Mouse (Mus musculus): Measurements from ENCODE around the gene Wnt1.
"Not testable (repeated sequence)": the region's sequence is repeated elsewhere in the genome, so short reads cannot be mapped to it uniquely, and the experiment has no call there.

Gene Wnt1

GRCm38 (mm10) chr15:98789661-98790535 is at the start of gene Wnt1:
TSS of gene Wnt1 (plus strand) at chr15:98789857.
- DNase-seq (ENCODE audit: low spot score) = no peak

- DNase-seq (ENCODE audit: low spot score) = no peak
These were observed 49.4 kb upstream of the Wnt1 start for GRCm38 (mm10) chr15:98740219-98740618.

- DNase-seq (ENCODE audit: low spot score) = no peak
These were observed 46.8 kb upstream of the Wnt1 start for GRCm38 (mm10) chr15:98742766-98743428.

DNA sequence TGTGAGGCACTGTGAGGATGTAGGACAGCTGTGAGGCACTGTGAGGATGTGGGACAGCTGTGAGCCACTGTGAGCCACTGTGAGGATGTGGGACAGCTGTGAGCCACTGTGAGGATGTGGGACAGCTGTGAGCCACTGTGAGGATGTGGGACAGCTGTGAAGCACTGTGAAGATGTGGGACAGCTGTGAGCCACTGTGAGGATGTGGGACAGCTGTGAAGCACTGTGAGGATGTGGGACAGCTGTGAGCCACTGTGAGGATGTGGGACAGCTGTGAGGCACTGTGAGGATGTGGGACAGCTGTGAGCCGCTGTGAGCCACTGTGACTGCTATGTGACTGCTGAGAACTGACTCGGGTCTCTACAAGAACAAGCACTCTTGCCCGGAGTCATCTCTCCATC is 45.8 kb upstream of the Wnt1 start:
- not testable (repeated sequence) for DNase-seq (ENCODE audit: low spot score)

GRCm38 (mm10) chr15:98746344-98746965 is 43.2 kb upstream of the Wnt1 start:
- DNase-seq (ENCODE audit: low spot score) = no peak

GRCm38 (mm10) chr15:98747296-98747695 is 42.4 kb upstream of the Wnt1 start:
- no peak for DNase-seq (ENCODE audit: low spot score)

- DNase-seq (ENCODE audit: low spot score) = no peak
These were observed 40.6 kb upstream of the Wnt1 start for GRCm38 (mm10) chr15:98749093-98749492.

GRCm38 (mm10) chr15:98753021-98753423 is 36.6 kb upstream of the Wnt1 start:
- no peak for DNase-seq (ENCODE audit: low spot score)

GRCm38 (mm10) chr15:98754125-98754524 is 35.5 kb upstream of the Wnt1 start:
- DNase-seq (ENCODE audit: low spot score) = no peak

GRCm38 (mm10) chr15:98762201-98762621 is 27.4 kb upstream of the Wnt1 start:
- DNase-seq (ENCODE audit: low spot score) = peak; percentile 84

- DNase-seq (ENCODE audit: low spot score) = peak; percentile 91
These were observed 26.8 kb upstream of the Wnt1 start, which contains the start of gene Arf3 for GRCm38 (mm10) chr15:98762670-98763529. TSS of gene Arf3 (minus strand) at chr15:98763214.

- peak; percentile 48 for DNase-seq (ENCODE audit: low spot score)
These were observed 23.7 kb upstream of the Wnt1 start for GRCm38 (mm10) chr15:98765929-98766328.

- no peak for DNase-seq (ENCODE audit: low spot score)
These were observed 21.4 kb upstream of the Wnt1 start for GRCm38 (mm10) chr15:98768259-98768658.

DNA sequence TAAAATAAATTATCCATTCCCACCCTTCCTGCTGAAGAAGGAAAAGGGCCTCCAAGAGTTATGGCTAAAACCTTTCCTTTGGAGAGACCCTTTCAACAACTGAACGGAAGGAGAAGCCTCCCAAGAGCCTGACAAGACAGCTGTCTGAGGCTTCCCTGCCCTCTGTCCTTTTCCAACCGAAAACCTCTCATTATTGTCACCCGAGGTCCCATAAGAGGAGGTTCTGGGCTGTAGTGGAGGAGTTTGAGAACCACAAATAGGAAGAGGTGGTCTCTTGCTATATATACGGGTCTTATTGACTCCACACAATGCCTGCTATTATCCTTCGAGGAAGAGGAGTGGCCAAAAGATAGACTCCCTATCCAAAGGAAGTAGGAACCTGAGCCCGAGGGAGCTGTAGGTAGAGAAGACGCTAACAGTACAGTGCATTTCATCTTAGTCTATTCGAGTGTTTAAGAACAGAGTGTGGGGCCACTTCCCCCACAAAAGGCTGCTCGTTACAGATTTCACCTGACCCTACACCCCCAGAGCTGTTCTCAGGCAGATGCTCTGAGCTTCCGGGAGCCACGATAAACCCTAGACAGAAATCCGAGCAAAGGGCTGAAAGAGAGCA is 17.7 kb upstream of the Wnt1 start:
- no peak for DNase-seq (ENCODE audit: low spot score)

GRCm38 (mm10) chr15:98772511-98773211 is 17.0 kb upstream of the Wnt1 start:
- no peak for DNase-seq (ENCODE audit: low spot score)

GRCm38 (mm10) chr15:98774096-98774495 is 15.6 kb upstream of the Wnt1 start:
- DNase-seq (ENCODE audit: low spot score) = no peak

DNA sequence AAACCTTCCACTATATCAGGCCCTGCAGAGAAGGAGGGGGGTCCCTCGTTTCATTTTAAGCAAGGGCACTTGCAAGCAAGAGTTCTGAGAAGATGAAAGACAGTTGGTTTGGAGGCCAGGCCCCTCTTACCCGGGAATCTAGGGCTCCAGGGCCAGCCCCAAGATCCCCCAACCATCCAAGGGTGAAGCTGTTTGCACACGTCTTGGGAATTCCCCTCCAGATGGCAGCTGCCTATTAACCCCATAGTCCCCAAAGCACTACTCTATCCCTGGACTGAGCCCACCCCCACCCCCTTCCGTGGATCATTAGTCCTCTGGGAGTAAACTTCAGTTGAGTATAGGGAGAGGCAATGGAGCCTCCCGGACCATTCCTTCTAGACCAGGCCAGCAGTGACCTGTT is 14.1 kb upstream of the Wnt1 start:
- DNase-seq (ENCODE audit: low spot score) = no peak

DNA sequence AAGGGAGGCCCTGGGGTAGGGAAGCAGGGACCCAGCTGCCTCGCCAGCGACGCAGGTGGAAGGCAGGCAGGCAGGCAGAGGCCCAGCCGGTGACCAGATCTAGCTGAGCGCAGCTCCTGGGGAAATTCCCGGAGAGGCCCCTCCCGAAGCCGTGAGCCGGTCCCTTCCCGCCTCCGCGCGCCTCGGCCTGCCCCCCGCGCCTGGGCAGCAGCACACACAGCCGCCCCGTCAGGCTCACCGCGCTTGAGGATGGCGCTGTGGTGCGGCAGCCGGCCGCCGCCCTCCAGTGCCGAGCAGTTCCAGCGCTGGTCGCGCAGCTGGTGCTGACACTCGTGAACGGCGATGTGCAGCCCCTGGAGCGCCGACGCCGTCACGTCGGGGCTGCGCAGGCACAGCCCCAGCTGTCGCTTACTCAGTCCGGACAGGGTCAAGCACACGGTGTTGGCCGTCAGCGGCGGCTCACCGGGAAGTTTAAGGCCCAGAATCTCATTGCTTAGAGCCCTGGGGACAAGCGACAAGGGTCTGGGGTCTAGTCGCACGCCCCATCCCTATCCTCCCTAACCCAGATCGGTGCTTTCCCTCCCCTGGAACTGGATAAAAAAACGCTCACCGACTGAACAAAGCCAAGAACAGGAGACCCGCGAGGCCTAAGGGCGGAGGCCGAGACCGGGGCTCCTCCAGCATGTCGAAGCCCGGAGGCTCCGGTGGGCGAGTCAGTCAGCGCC is 13.2 kb upstream of the Wnt1 start:
- DNase-seq (ENCODE audit: low spot score) = no peak

DNA sequence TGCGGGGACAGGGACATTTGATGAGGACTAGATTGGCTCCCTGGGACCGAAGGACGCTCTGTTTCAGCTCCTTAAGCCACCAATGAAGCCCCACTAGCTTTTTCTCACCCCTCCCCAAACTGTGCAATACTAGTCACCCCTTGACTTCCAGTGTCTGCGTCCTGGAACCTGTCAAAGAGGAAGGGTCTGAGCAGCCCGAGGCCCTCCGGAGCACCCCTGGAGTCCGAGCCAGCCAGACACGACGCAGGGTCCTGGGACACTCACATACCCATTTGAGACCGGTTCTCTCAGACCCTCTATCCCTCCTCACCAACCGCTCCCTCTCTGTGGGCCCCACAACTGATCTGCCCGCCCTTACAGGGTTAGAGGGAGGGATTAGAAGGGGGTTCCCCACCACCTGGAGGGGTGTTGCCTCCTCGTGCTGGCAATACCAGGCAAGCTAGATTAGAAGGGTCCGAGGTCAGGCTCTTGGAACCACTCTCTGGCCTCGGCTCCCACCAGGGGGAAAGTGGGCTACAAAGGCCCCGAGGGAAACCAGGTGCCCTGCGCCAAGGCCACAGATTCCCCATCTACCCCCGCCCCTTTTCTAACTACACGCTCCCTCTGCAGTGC is 12.5 kb upstream of the Wnt1 start:
- no peak for DNase-seq (ENCODE audit: low spot score)

GRCm38 (mm10) chr15:98777762-98778161 is 11.9 kb upstream of the Wnt1 start, which contains the start of gene Wnt10b:
TSS of gene Wnt10b (minus strand) at chr15:98778150.
- DNase-seq (ENCODE audit: low spot score) = no peak

Data from adipocyte (in vitro differentiated cells).